In genomic region chr1:127409512-127409911, GRCm38 (mm10) we compare ENCODE assay signal across 8 mouse cellular contexts.
A peak's percentile ranks its signal among the peaks of the same experiment; 100 is the strongest.
DNase-seq lines count a peak whose midpoint lies in the region; ATAC-seq lines count a peak whose summit lies in the region.

No protein-coding gene starts in this region.

- no peaks in the 10 kb centered on the region for H3K9me3 ChIP-seq in neural tube, embryonic 11.5 days (ENCODE audit: control insufficient read depth, low read length)
- H3K9me3 ChIP-seq in forebrain, embryonic 12.5 days = no peaks in the 10 kb centered on the region

- no peaks in the 10 kb centered on the region for H3K36me3 ChIP-seq in neural tube, embryonic 11.5 days (ENCODE audit: control insufficient read depth, insufficient read depth, low read length)
- H3K36me3 ChIP-seq in forebrain, embryonic 12.5 days (replicated peaks) = peaks cover 14% of the 10 kb centered on the region

- no peaks in the 10 kb centered on the region for H3K27me3 ChIP-seq in neural tube, embryonic 11.5 days (ENCODE audit: control insufficient read depth, insufficient read depth, low read length)
- no peaks in the 10 kb centered on the region for H3K27me3 ChIP-seq in forebrain, embryonic 12.5 days

- no peaks in the 10 kb centered on the region for H3K4me1 ChIP-seq in neural tube, embryonic 11.5 days (ENCODE audit: control insufficient read depth, insufficient read depth, low read length)
- H3K4me1 ChIP-seq in forebrain, embryonic 12.5 days = peaks cover 14% of the 10 kb centered on the region

- intact Hi-C loops in left cerebral cortex, postnatal 36 days (cut with DNase I) = loop anchor here (5.0 kb wide), 1 partner anchor 48 kb away; no protein-coding TSS in a partner anchor

- H3K4me2 ChIP-seq in neural tube, embryonic 11.5 days (ENCODE audit: low read depth) = no peak overlapping the region
- no peak overlapping the region for H3K4me2 ChIP-seq in forebrain, embryonic 12.5 days

- WGBS in neural tube, embryonic 11.5 days = 49% methylated on average over 5 of the region's 5 CpGs
- WGBS in forebrain, embryonic 12.5 days = 37% methylated on average over 5 of the region's 5 CpGs

- DNase-seq in neural tube, embryonic 11.5 days (ENCODE audit: low spot score) = peak; percentile 35
- no peak for DNase-seq in neural tube, embryonic 10.5 days (ENCODE audit: extremely low spot score, low spot score)
- DNase-seq in lung, postnatal 25 days (ENCODE audit: low spot score) = peak; percentile 12
- peak; percentile 53 for DNase-seq in thymus, postnatal 0 days (ENCODE audit: low spot score)
- DNase-seq in left cerebral cortex, postnatal 36 days (ENCODE audit: low spot score in 2 of 2) = no peak
- DNase-seq in right cerebral cortex, adult 18-20 months = no peak

- H3K9ac ChIP-seq in neural tube, embryonic 11.5 days (ENCODE audit: low read length) = no peak overlapping the region
- no peak overlapping the region for H3K9ac ChIP-seq in forebrain, embryonic 12.5 days

- no peak overlapping the region for H3K4me3 ChIP-seq in neural tube, embryonic 11.5 days (ENCODE audit: low read depth, low read length)
- no peak overlapping the region for H3K4me3 ChIP-seq in forebrain, embryonic 12.5 days (replicated peaks)

- no peak for ATAC-seq in neural tube, embryonic 11.5 days (ENCODE audit: insufficient read depth, low FRiP score, low TSS enrichment)
- ATAC-seq in forebrain, embryonic 12.5 days (ENCODE audit: low FRiP score) = peak; percentile 53; the same call in 1 of the 2 replicates
- peak; percentile 78 for ATAC-seq in inflammation-experienced regulatory T-cells, adult 6 months

- H3K27ac ChIP-seq in neural tube, embryonic 11.5 days (ENCODE audit: low read depth, low read length) = no peak overlapping the region
- peak overlapping the region; percentile 65; the same call in 1 of the 2 replicates for H3K27ac ChIP-seq in forebrain, embryonic 12.5 days

Comparison
In these comparisons a context has a peak if more than half of its experiments do, and no peak if none do; other contexts are left out.
1. DNase-seq: peak in neural tube, embryonic 11.5 days (single experiment), lung, postnatal 25 days (single experiment) and thymus, postnatal 0 days (single experiment); none in neural tube, embryonic 10.5 days (single experiment), left cerebral cortex, postnatal 36 days (0 of 2) and right cerebral cortex, adult 18-20 months (single experiment).